ENCODE assay signal across 12 mouse cellular contexts in the genomic region with DNA sequence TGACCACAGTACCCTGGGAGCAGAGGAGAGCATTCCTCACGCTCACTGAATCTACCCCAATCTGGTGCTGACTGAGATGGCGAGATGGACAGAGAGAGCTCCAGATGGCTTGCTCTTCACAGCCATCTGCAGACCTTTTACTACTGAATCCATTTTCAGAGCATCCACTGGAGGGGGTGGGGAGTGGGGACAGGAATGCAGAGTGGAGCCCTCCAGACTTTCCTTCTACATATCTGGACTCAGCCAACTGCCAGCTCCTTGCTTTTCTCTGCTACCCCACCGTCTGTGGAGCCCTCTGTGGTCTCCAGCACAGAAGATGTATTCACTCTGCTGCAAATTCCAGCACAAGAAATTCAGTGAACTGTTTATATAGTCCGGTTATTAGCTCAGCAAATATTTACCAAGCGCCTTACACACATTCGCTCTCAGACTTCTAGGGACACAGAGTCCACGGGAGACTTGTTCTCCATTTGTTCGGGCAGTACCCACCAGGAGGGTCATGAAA. TPM values are rescaled to one million over a fixed set of nuclear protein-coding genes. Genes with fewer than 3 reads are reported as not detected.
DNase-seq lines count a peak whose midpoint lies in the region; ATAC-seq and TF ChIP-seq lines count a peak whose summit lies in the region.
"Had no signal": no experiment of that assay in that cellular context is flagged by ENCODE, and none has a peak within 500 bp of the region (broad histone marks: within the 10 kb centered on the region; RNA-seq: fewer than 3 reads in every experiment).

No protein-coding gene starts in this region.

- H3K27ac ChIP-seq in embryonic facial prominence, embryonic 13.5 days: peak overlapping the region; percentile 28; the same call in 1 of the 2 replicates
- no peak overlapping the region for H3K27ac ChIP-seq in embryonic facial prominence, embryonic 10.5 days (replicated peaks)
- peak overlapping the region; percentile 92 for H3K27ac ChIP-seq in lung, embryonic 14.5 days (ENCODE audit: low read depth)
- H3K27ac ChIP-seq in forebrain, embryonic 16.5 days (ENCODE audit: low read length): no peak overlapping the region
- peak overlapping the region; percentile 48; the same call in 1 of the 2 replicates for H3K27ac ChIP-seq in stomach, embryonic 14.5 days (ENCODE audit: low read length)

- no peak for ATAC-seq in embryonic facial prominence, embryonic 13.5 days (ENCODE audit: insufficient number of reproducible peaks, insufficient read depth, low FRiP score, low TSS enrichment, low read depth)
- peak; percentile 85 for ATAC-seq in lung, embryonic 14.5 days (ENCODE audit: insufficient read depth)
- ATAC-seq in forebrain, embryonic 16.5 days: peak; percentile 28; the same call in 1 of the 2 replicates
- ATAC-seq in stomach, embryonic 14.5 days (ENCODE audit: insufficient number of reproducible peaks, insufficient read depth, low FRiP score, low read depth): peak; percentile 77
- ATAC-seq: inflammation-experienced regulatory T-cells, adult 6 months had no signal

- no peaks in the 10 kb centered on the region for H3K9me3 ChIP-seq in embryonic facial prominence, embryonic 13.5 days
- H3K9me3 ChIP-seq in embryonic facial prominence, embryonic 10.5 days: no peaks in the 10 kb centered on the region
- H3K9me3 ChIP-seq in lung, embryonic 14.5 days (ENCODE audit: low read depth, low read length): no peaks in the 10 kb centered on the region
- H3K9me3 ChIP-seq in forebrain, embryonic 16.5 days (ENCODE audit: control insufficient read depth, low read length): no peaks in the 10 kb centered on the region
- no peaks in the 10 kb centered on the region for H3K9me3 ChIP-seq in stomach, embryonic 14.5 days (ENCODE audit: control insufficient read depth, low read depth, low read length)
- H3K9me3 ChIP-seq: embryonic facial prominence, embryonic 12.5 days had no signal

- H3K4me3 ChIP-seq in embryonic facial prominence, embryonic 13.5 days: no peak overlapping the region
- no peak overlapping the region for H3K4me3 ChIP-seq in embryonic facial prominence, embryonic 10.5 days
- no peak overlapping the region for H3K4me3 ChIP-seq in lung, embryonic 14.5 days (ENCODE audit: low read depth, low read length)
- no peak overlapping the region for H3K4me3 ChIP-seq in forebrain, embryonic 16.5 days (replicated peaks; ENCODE audit: low read length)
- no peak overlapping the region for H3K4me3 ChIP-seq in stomach, embryonic 14.5 days (ENCODE audit: low read depth, low read length)
- H3K4me3 ChIP-seq: embryonic facial prominence, embryonic 12.5 days had no signal

- H3K9ac ChIP-seq in embryonic facial prominence, embryonic 13.5 days: no peak overlapping the region
- H3K9ac ChIP-seq in lung, embryonic 14.5 days: no peak overlapping the region
- H3K9ac ChIP-seq in forebrain, embryonic 16.5 days (replicated peaks; ENCODE audit: low read depth, low read length): no peak overlapping the region
- H3K9ac ChIP-seq in stomach, embryonic 14.5 days (replicated peaks; ENCODE audit: low read depth, low read length): no peak overlapping the region
- H3K9ac ChIP-seq: embryonic facial prominence, embryonic 12.5 days had no signal

- no peak overlapping the region for H3K4me2 ChIP-seq in embryonic facial prominence, embryonic 13.5 days
- H3K4me2 ChIP-seq in lung, embryonic 14.5 days: peak overlapping the region; percentile 10; the same call in 1 of the 2 replicates
- H3K4me2 ChIP-seq in forebrain, embryonic 16.5 days (ENCODE audit: low read length): no peak overlapping the region
- no peak overlapping the region for H3K4me2 ChIP-seq in stomach, embryonic 14.5 days (replicated peaks; ENCODE audit: low read depth, low read length)
- H3K4me2 ChIP-seq: embryonic facial prominence, embryonic 12.5 days had no signal

- no peak for TF ChIP-seq CTCF in lung, embryonic 14.5 days (IDR thresholded peaks at IDR 0.05; ENCODE audit: low read depth)

- peaks cover 5% of the 10 kb centered on the region; the same call in 1 of the 2 replicates for H3K4me1 ChIP-seq in embryonic facial prominence, embryonic 13.5 days
- H3K4me1 ChIP-seq in embryonic facial prominence, embryonic 10.5 days: no peaks in the 10 kb centered on the region; the same call in 1 of the 2 replicates
- H3K4me1 ChIP-seq in lung, embryonic 14.5 days (ENCODE audit: insufficient read depth): peaks cover 12% of the 10 kb centered on the region
- peaks cover 2% of the 10 kb centered on the region; the same call in 1 of the 2 replicates for H3K4me1 ChIP-seq in forebrain, embryonic 16.5 days (replicated peaks; ENCODE audit: control insufficient read depth, insufficient read depth, low read length)
- peaks cover 16% of the 10 kb centered on the region for H3K4me1 ChIP-seq in stomach, embryonic 14.5 days (ENCODE audit: control insufficient read depth, insufficient read depth, low read length)

- 79% methylated on average over 8 of the region's 8 CpGs for WGBS in embryonic facial prominence, embryonic 13.5 days
- WGBS in embryonic facial prominence, embryonic 10.5 days: 89% methylated on average over 8 of the region's 8 CpGs
- WGBS in lung, embryonic 14.5 days: 43% methylated on average over 8 of the region's 8 CpGs
- WGBS in forebrain, embryonic 16.5 days: 78% methylated on average over 8 of the region's 8 CpGs
- WGBS in stomach, embryonic 14.5 days: 43% methylated on average over 8 of the region's 8 CpGs

- peaks cover 33% of the 10 kb centered on the region for H3K36me3 ChIP-seq in embryonic facial prominence, embryonic 13.5 days
- peaks cover 57% of the 10 kb centered on the region for H3K36me3 ChIP-seq in embryonic facial prominence, embryonic 10.5 days (replicated peaks)
- H3K36me3 ChIP-seq in lung, embryonic 14.5 days (ENCODE audit: insufficient read depth): peaks cover 45% of the 10 kb centered on the region
- no peaks in the 10 kb centered on the region; the same call in 1 of the 2 replicates for H3K36me3 ChIP-seq in forebrain, embryonic 16.5 days (ENCODE audit: control insufficient read depth, insufficient read depth)
- peaks cover 22% of the 10 kb centered on the region for H3K36me3 ChIP-seq in stomach, embryonic 14.5 days (ENCODE audit: control insufficient read depth, insufficient read depth, low read length)

- no peak for DNase-seq in embryonic facial prominence, embryonic 10.5 days (ENCODE audit: low spot score)
- peak; percentile 65 for DNase-seq in lung, embryonic 14.5 days
- DNase-seq in lung, adult 18-20 months: no peak
- DNase-seq in layer of hippocampus, adult 9-11 months: no peak
- DNase-seq in gastrocnemius, postnatal 25 days: no peak
- DNase-seq: adrenal gland, postnatal 14 days; midbrain, embryonic 14.5 days had no signal

- H3K27me3 ChIP-seq in embryonic facial prominence, embryonic 13.5 days: no peaks in the 10 kb centered on the region
- no peaks in the 10 kb centered on the region for H3K27me3 ChIP-seq in embryonic facial prominence, embryonic 10.5 days (replicated peaks; ENCODE audit: low read depth, poor library complexity, severe bottlenecking)
- no peaks in the 10 kb centered on the region for H3K27me3 ChIP-seq in lung, embryonic 14.5 days (ENCODE audit: insufficient read depth, low read length)
- no peaks in the 10 kb centered on the region for H3K27me3 ChIP-seq in forebrain, embryonic 16.5 days (replicated peaks; ENCODE audit: control insufficient read depth, insufficient read depth, low read length)
- no peaks in the 10 kb centered on the region for H3K27me3 ChIP-seq in stomach, embryonic 14.5 days (ENCODE audit: control insufficient read depth, insufficient read depth, low read length)
- H3K27me3 ChIP-seq: embryonic facial prominence, embryonic 12.5 days had no signal

RNA-seq across cellular contexts. Expression of a gene that starts 32.3 kb away (rescaled TPM):
- 30.4 and 35.4 TPM in 2 replicates for polyA plus RNA-seq in embryonic facial prominence, embryonic 13.5 days (2015; fragmentation: Nextera tagmentation; extraction: Ambion mirVana)
- polyA plus RNA-seq in embryonic facial prominence, embryonic 10.5 days (2016; fragmentation: Nextera tagmentation; extraction: Ambion mirVana): 41.3 and 45.7 TPM in 2 replicates
- 43.5 and 44.7 TPM in 2 replicates for polyA plus RNA-seq in lung, embryonic 14.5 days (2014; fragmentation: Nextera tagmentation; extraction: Ambion mirVana)
- polyA plus RNA-seq in forebrain, embryonic 16.5 days (2015; fragmentation: Nextera tagmentation; extraction: Ambion mirVana): 34.4 and 34.8 TPM in 2 replicates
- 39.8 and 45.0 TPM in 2 replicates for polyA plus RNA-seq in stomach, embryonic 14.5 days (2014; fragmentation: Nextera tagmentation; extraction: Ambion mirVana)
- total RNA-seq in gastrocnemius, postnatal 25 days (2021): 1 to 10 TPM; 7.4 to 9.1 TPM

RNA-seq across cellular contexts. Expression of a gene that starts 32.4 kb away (rescaled TPM):
- 0.23 TPM in 1 of 2 replicates, not detected in the other for polyA plus RNA-seq in embryonic facial prominence, embryonic 13.5 days (2015; fragmentation: Nextera tagmentation; extraction: Ambion mirVana)
- 0.19 and 0.40 TPM in 2 replicates for polyA plus RNA-seq in embryonic facial prominence, embryonic 10.5 days (2016; fragmentation: Nextera tagmentation; extraction: Ambion mirVana)
- polyA plus RNA-seq in lung, embryonic 14.5 days (2014; fragmentation: Nextera tagmentation; extraction: Ambion mirVana): 0.16 and 0.49 TPM in 2 replicates
- polyA plus RNA-seq in forebrain, embryonic 16.5 days (2015; fragmentation: Nextera tagmentation; extraction: Ambion mirVana): not detected in 2 replicates
- 0.52 TPM in 1 of 2 replicates, not detected in the other for polyA plus RNA-seq in stomach, embryonic 14.5 days (2014; fragmentation: Nextera tagmentation; extraction: Ambion mirVana)
- under 1 TPM in 1 of 2 experiments, not detected in 1; 0.54 TPM for total RNA-seq in gastrocnemius, postnatal 25 days (2021)
- polyA plus RNA-seq: inflammation-experienced regulatory T-cells, adult 6 months; midbrain, embryonic 14.5 days had no signal

Comparison
In these comparisons a context has a peak if more than half of its experiments do, and no peak if none do; other contexts are left out.
1. H3K27ac ChIP-seq: peak in embryonic facial prominence, embryonic 13.5 days (single experiment), lung, embryonic 14.5 days (single experiment) and stomach, embryonic 14.5 days (single experiment); none in embryonic facial prominence, embryonic 10.5 days (single experiment) and forebrain, embryonic 16.5 days (single experiment).